Mouse (Mus musculus) heart, embryonic 11.5 days (tissue): Measurements from ENCODE around the gene Mtfp1. TPM values are rescaled to one million over a fixed set of nuclear protein-coding genes. Genes with fewer than 3 reads are reported as not detected.
"Not testable (repeated sequence)": the region's sequence is repeated elsewhere in the genome, so short reads cannot be mapped to it uniquely, and the experiment has no call there.

Experiments
- ATAC-seq: fragments of 200-750 bp; cut with Nextera tagmentation; replicated peaks from 2 replicates; pipeline ENCODE4 v1.8.0; 2017; ENCODE audit warnings: moderate library complexity; ENCODE audit not compliant: insufficient number of reproducible peaks, low FRiP score, low TSS enrichment
- H3K27ac ChIP-seq: fragments of 300-500 bp; sonication (generic); 2 replicates; pipeline ENCODE4 v1.5.1; 2014; ENCODE audit warnings: mild to moderate bottlenecking, low read depth, low read length
- H3K27me3 ChIP-seq: fragments of 300-500 bp; sonication (generic); 2 replicates; pipeline ENCODE4 v1.6.1; 2014; ENCODE audit warnings: mild to moderate bottlenecking, low read length, mixed read lengths; ENCODE audit not compliant: control insufficient read depth, insufficient read depth
- H3K36me3 ChIP-seq: fragments of 300-500 bp; sonication (generic); 2 replicates; pipeline ENCODE4 v1.6.1; 2014; ENCODE audit warnings: mild to moderate bottlenecking, low read length, moderate library complexity, mixed read lengths; ENCODE audit not compliant: control insufficient read depth, insufficient read depth
- H3K4me1 ChIP-seq: fragments of 300-500 bp; sonication (generic); 2 replicates; pipeline ENCODE4 v1.6.1; 2014; ENCODE audit warnings: low read length; ENCODE audit not compliant: control insufficient read depth, insufficient read depth
- H3K4me2 ChIP-seq: fragments of 300-500 bp; sonication (generic); 2 replicates; pipeline ENCODE4 v1.6.1; 2014; ENCODE audit warnings: mild to moderate bottlenecking, moderate library complexity
- H3K4me3 ChIP-seq: fragments of 300-500 bp; sonication (generic); 2 replicates; pipeline ENCODE4 v1.5.1; 2014; ENCODE audit warnings: low read depth, low read length
- H3K9ac ChIP-seq: fragments of 300-500 bp; sonication (generic); 2 replicates; pipeline ENCODE4 v1.6.1; 2014; ENCODE audit warnings: mild to moderate bottlenecking, low read depth, low read length, moderate library complexity
- H3K9me3 ChIP-seq: fragments of 300-500 bp; sonication (generic); replicated peaks from 2 replicates; pipeline ENCODE4 v1.6.1; 2016; ENCODE audit warnings: low read length; ENCODE audit not compliant: control insufficient read depth
- WGBS: fragments of 180-500 bp; shearing (Covaris S2); extraction: QIAGEN DNeasy Blood & Tissue Kit; methylation state at CpG from one replicate; pipeline ENCODE4 v1.1.7; 2014; ENCODE audit not compliant: insufficient replicate concordance; 5-methylcytosine and 5-hydroxymethylcytosine counted together
- polyA plus RNA-seq: library from polyadenylated mRNA; unstranded; fragments of >200 nt; fragmentation: Nextera tagmentation; extraction: Ambion mirVana; gene quantifications from 2 replicates; pipeline ENCODE4 v1.2.1, GENCODE M21; 2014

Gene Mtfp1
- polyA plus RNA-seq, 1 experiment from 2014 or later = 20.8 TPM

- no peaks in the 10 kb centered on the region for H3K9me3 ChIP-seq
- WGBS = 3% methylated on average over 41 of the region's 41 CpGs
- H3K4me2 ChIP-seq = peak overlapping the region; percentile 98
- no peak overlapping the region for H3K27ac ChIP-seq
- H3K4me3 ChIP-seq = peak overlapping the region; percentile 56
- peaks cover 17% of the 10 kb centered on the region for H3K4me1 ChIP-seq
- no peak for ATAC-seq
- no peaks in the 10 kb centered on the region for H3K36me3 ChIP-seq
- H3K27me3 ChIP-seq = peaks cover 20% of the 10 kb centered on the region
- peak overlapping the region; percentile 68 for H3K9ac ChIP-seq
Observed at GRCm38 (mm10) chr11:4118081-4118921, 23.1 kb upstream of the Mtfp1 start.

GRCm38 (mm10) chr11:4117372-4118071, 22.3 kb upstream of the Mtfp1 start:
- 34% methylated on average over 3 of the region's 3 CpGs for WGBS
- ATAC-seq = no peak

GRCm38 (mm10) chr11:4116458-4117141, 21.4 kb upstream of the Mtfp1 start:
- H3K4me1 ChIP-seq = peaks cover 17% of the 10 kb centered on the region
- no peak overlapping the region for H3K4me2 ChIP-seq
- no peak overlapping the region for H3K4me3 ChIP-seq
- H3K27me3 ChIP-seq = peaks cover 20% of the 10 kb centered on the region
- no peak overlapping the region for H3K9ac ChIP-seq
- 52% methylated on average over 11 of the region's 11 CpGs for WGBS
- no peaks in the 10 kb centered on the region for H3K9me3 ChIP-seq
- no peak overlapping the region for H3K27ac ChIP-seq
- H3K36me3 ChIP-seq = no peaks in the 10 kb centered on the region
- ATAC-seq = no peak

More at GRCm38 (mm10) chr11:4117372-4118071, 22.3 kb upstream of the Mtfp1 start:
- Histone ChIP-seq H3K27me3 (peaks cover 20% of the 10 kb centered on the region), H3K4me1 (peaks cover 17% of the 10 kb centered on the region), H3K36me3 (no peaks in the 10 kb centered on the region), H3K9ac (no peak overlapping the region), H3K4me3 (peak overlapping the region; percentile 56), H3K27ac (no peak overlapping the region), H3K9me3 (no peaks in the 10 kb centered on the region), H3K4me2 (peak overlapping the region; percentile 98)

- Histone ChIP-seq H3K36me3 (no peaks in the 10 kb centered on the region), H3K9me3 (no peaks in the 10 kb centered on the region), H3K4me3 (no peak overlapping the region), H3K27me3 (peaks cover 17% of the 10 kb centered on the region), H3K4me2 (no peak overlapping the region), H3K9ac (no peak overlapping the region), H3K4me1 (peaks cover 17% of the 10 kb centered on the region), H3K27ac (no peak overlapping the region)
- 85% methylated on average over 4 of the region's 4 CpGs for WGBS
- ATAC-seq = no peak
Observed at GRCm38 (mm10) chr11:4115407-4115806, 20.2 kb upstream of the Mtfp1 start.

GRCm38 (mm10) chr11:4114541-4114940, 19.3 kb upstream of the Mtfp1 start:
- not testable (repeated sequence) for H3K9me3 ChIP-seq, H3K36me3 ChIP-seq, H3K27ac ChIP-seq, ATAC-seq, H3K4me3 ChIP-seq, H3K4me2 ChIP-seq, H3K9ac ChIP-seq
- peaks cover 17% of the 10 kb centered on the region for H3K27me3 ChIP-seq
- peaks cover 12% of the 10 kb centered on the region for H3K4me1 ChIP-seq
- 78% methylated on average over 6 of the region's 6 CpGs for WGBS

- no peaks in the 10 kb centered on the region for H3K9me3 ChIP-seq
- no peak overlapping the region for H3K27ac ChIP-seq
- H3K36me3 ChIP-seq = no peaks in the 10 kb centered on the region
- peaks cover 6% of the 10 kb centered on the region for H3K4me1 ChIP-seq
- H3K9ac ChIP-seq = no peak overlapping the region
- H3K4me2 ChIP-seq = no peak overlapping the region
- H3K27me3 ChIP-seq = peaks cover 15% of the 10 kb centered on the region
- ATAC-seq = no peak
- no peak overlapping the region for H3K4me3 ChIP-seq
- WGBS = 69% methylated on average over 6 of the region's 6 CpGs
Observed at GRCm38 (mm10) chr11:4113970-4114369, 18.7 kb upstream of the Mtfp1 start.

GRCm38 (mm10) chr11:4113496-4113895, 18.3 kb upstream of the Mtfp1 start:
- Histone ChIP-seq H3K9ac (no peak overlapping the region), H3K27ac (no peak overlapping the region), H3K36me3 (no peaks in the 10 kb centered on the region), H3K27me3 (peaks cover 15% of the 10 kb centered on the region), H3K9me3 (no peaks in the 10 kb centered on the region), H3K4me1 (peaks cover 6% of the 10 kb centered on the region; the same call in 1 of the 2 replicates), H3K4me2 (no peak overlapping the region), H3K4me3 (no peak overlapping the region)
- 78% methylated on average over 4 of the region's 4 CpGs for WGBS
- ATAC-seq = no peak

- Histone ChIP-seq H3K4me1 (peaks cover under 1% of the 10 kb centered on the region; the same call in 1 of the 2 replicates), H3K4me3 (no peak overlapping the region), H3K9ac (no peak overlapping the region), H3K4me2 (no peak overlapping the region), H3K27ac (no peak overlapping the region), H3K9me3 (no peaks in the 10 kb centered on the region), H3K27me3 (peaks cover 10% of the 10 kb centered on the region), H3K36me3 (no peaks in the 10 kb centered on the region)
- 80% methylated on average over 6 of the region's 6 CpGs for WGBS
- ATAC-seq = no peak
Observed at GRCm38 (mm10) chr11:4112861-4113260, 17.6 kb upstream of the Mtfp1 start.
